Mouse (Mus musculus): ENCODE results near the gene Ttll7. TPM values are rescaled to one million over a fixed set of nuclear protein-coding genes. Genes with fewer than 3 reads are reported as not detected.

Ttll7 gene
- total RNA-seq (2021) = 100 to 1,000 TPM in 1 of 2 experiments, 10 to 100 TPM in 1; 63.7 to 165 TPM
- long read RNA-seq, experiment 1, full-length matches to known transcripts = 2 of 36 reads
- long read RNA-seq, experiment 1, partial matches to known transcripts = 2 of 36 reads
- long read RNA-seq, experiment 1, other reads (novel, unspliced or antisense) = 32 of 36 reads
- long read RNA-seq, experiment 2, partial matches to known transcripts = 26 of 76 reads
- long read RNA-seq, experiment 2, other reads (novel, unspliced or antisense) = 49 of 76 reads

DNA sequence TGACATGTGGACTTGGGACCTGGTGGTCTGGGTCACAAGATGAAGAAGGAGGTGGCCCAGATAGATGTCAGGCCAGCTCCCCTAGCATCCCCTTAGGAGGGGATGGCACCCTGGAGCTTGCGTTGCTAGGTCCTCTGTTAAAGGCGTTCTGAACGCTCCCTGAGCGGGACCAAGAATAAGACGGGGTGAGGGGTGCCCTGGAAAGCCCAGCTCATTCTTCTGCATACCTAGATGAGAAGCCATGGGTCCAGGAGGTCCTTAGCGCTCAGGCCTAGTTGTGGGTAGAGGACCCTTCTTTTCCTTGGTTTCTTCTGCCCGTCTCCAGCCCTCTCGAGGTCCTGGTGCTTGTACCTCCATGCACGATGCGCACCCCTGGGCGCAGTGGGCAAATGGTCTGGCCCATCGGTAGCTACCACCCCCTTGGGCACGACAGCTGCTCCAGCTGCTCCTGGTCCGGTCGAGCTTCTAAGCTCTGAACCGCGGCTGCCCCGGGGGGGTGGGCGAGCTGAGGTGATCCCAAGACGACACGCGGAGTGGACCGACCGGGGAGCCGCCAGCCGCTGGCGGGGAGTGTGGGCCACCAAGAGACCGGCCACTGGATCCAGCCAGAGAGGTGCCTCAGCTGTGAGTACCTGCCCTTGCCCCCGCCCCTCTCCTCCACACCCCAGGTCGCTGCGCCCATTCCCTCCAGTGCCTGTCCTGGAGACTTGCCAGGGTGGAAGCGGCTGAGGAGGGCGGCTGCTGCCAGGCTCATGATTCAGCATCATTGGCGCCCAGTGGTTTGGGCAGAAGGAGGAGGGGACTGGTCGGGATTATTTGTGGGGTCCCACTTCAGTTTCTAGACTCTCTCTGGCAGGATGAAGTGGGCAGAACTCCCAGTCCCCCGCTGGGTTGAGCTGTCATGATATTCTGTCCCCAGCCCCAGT, at the start of gene Ttll7:
TSS of gene Ttll7 (plus strand) at position 402 of the 926 bp plus-strand sequence.
- no peak for TF ChIP-seq CTCF (IDR thresholded peaks at IDR 0.05)
- peak; percentile 91 for DNase-seq
- peak within 1 kb of the TSS; percentile 89 for H3K4me3 ChIP-seq
- peak within 1 kb of the TSS; percentile 93 for H3K27ac ChIP-seq
- intact Hi-C loops (cut with DNase I) = loop anchor here (2.0 kb wide), 2 partner anchors 39 to 45 kb away; partner anchors contain the start of gene Prkacb

DNA sequence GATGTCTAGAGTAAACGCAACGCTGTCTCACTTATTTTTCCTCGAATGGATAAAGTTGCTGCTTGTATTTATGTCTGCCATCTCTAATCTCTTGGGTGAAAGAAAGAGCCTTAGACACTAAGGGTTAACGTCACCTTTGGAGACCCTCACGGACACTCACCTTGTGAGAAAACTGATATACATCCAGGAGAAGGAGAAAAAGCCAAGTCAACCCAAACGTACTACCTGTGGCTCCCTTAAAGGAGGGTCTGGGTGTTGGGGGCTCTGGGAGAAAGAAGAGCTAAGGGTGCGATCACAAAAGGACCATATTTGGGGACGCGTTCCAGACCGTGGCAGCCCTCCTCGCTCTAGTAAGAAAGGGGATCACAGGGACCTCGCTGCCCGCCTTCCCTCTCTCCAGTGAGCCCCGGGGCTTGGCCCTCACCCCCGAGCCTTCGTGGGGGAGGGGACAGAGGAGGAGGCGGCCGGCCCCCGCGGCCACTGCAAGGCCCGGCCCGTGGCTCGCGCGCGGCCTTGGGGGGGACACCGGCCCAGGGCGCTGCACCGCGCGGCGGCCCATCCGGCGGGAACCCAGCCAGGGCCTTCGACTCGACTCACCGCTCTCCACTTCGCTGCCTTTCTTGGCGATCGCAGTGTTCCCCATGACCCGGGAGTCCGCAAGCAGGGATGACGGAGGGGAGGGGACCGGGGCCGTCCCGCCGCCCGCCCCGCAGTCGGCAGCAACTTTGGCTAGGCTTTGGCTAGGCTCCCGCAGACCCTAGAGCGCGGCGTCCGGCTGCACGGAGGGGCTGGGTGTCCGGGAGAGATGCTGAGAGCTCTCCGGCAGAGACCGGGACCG, 39.9 kb upstream of the Ttll7 start:
- TF ChIP-seq CTCF (IDR thresholded peaks at IDR 0.05) = no peak
- peak; percentile 78 for DNase-seq
- peak overlapping the region; percentile 86 for H3K4me3 ChIP-seq
- intact Hi-C loops (cut with DNase I) = loop anchor here (2.0 to 5.0 kb wide), 2 partner anchors 41 to 85 kb away; partner anchors contain the start of gene Ttll7
- H3K27ac ChIP-seq = peak overlapping the region; percentile 99

DNA sequence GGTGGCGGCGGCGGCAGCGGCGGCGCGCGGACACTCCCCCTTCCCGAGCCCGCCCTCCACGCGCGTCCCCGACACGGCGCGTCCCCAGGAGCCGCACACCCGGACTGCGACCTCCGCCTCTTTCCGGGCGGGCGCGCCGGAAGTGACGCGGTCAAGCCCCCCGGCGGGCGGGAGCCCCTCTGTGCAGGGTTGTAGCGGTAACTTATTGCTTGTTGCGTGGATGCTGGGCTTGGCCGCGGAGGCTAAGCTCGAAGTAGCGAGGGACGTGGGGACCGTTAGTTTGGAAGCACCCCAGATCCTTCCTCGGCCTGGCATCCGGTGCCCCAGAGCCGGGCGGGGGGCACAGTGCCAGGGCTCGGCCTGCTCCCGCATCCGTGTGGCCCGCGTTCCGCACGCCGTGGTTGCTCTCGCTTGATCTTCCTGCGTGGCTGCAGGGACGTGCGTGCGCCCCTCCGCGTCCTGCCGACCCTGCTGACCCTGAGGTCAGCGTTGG, 39.2 kb upstream of the Ttll7 start, which contains the start of gene Prkacb:
TSS of gene Prkacb (minus strand) at position 90 of the 493 bp plus-strand sequence.
- TF ChIP-seq CTCF (IDR thresholded peaks at IDR 0.05) = no peak
- H3K27ac ChIP-seq = peak within 1 kb of the TSS; percentile 99
- DNase-seq = peak; percentile 96
- peak within 1 kb of the TSS; percentile 86 for H3K4me3 ChIP-seq
- intact Hi-C loops (cut with DNase I) = loop anchor here (2.0 to 5.0 kb wide), 2 partner anchors 40 to 84 kb away; partner anchors contain the start of gene Ttll7

DNA sequence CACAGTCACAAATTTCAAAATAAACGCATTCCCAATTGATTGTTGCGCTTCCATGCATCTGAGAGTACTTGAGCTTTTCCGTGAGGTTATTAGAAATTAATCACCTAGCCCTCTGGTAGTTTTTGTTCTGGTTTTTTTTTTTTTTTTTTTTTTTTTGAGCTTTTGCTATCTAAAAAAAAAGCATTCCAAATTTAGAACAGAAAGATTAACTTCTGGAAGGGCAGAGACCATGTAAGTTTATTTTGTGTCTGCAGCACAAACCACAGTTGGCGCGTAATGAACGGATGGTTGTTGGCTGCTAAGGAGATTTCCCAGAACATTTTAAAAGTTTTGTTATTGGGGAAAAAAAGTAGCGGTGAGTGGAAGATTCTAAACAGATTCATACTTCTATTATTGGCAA, 38.5 kb upstream of the Ttll7 start:
- intact Hi-C loops (cut with DNase I) = loop anchor here (2.0 to 5.0 kb wide), 2 partner anchors 39 to 84 kb away; partner anchors contain the start of gene Ttll7
- TF ChIP-seq CTCF (IDR thresholded peaks at IDR 0.05) = no peak
- peak overlapping the region; percentile 86 for H3K4me3 ChIP-seq
- peak overlapping the region; percentile 99 for H3K27ac ChIP-seq
- no peak for DNase-seq

DNA sequence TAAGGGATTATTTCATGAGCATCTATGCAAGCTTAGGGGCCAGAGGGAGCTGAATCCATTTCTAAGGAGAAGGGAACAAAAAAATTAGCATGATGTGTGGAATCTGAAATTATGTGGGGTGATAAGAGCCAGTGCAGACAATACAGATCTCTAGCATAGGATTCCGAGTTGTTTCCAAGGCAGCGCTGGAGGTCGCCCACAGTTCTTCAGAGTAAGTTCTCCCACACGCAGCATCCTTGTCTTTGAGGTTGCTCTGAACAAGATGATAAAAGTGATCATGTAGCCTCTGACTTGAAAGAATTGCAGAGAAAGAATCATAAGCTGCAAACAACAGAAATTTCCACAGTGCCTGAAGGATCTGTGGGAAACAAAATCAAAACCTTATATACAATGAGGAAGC, 31.4 kb upstream of the Ttll7 start:
- no peak for DNase-seq
- intact Hi-C loops (cut with DNase I) = no loop called here
- Histone ChIP-seq H3K27ac (no peak overlapping the region), H3K4me3 (no peak overlapping the region)
- TF ChIP-seq CTCF (IDR thresholded peaks at IDR 0.05) = no peak

DNA sequence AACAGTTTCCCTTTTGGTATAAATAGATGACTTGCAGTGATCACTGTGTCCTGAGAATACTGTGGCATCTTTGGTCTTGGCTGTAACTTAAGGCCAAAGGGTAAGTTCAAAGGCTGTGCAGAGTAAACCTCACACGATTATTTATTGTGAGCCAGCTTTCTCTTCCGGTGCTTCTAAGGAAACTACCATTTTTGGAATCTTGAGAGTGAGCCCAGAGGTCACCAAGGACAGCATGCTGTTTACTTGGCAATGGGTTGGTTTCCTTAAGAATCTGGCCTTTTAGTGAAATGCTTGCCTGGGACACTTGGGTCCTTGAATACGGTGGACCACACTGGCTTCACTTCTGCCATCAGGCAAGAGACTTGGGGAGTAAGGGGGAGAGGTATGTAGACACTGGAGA, 9.4 kb upstream of the Ttll7 start:
- Histone ChIP-seq H3K4me3 (no peak overlapping the region; the same call in 1 of the 2 replicates), H3K27ac (peak overlapping the region; percentile 59)
- DNase-seq = no peak
- TF ChIP-seq CTCF (IDR thresholded peaks at IDR 0.05) = no peak
- intact Hi-C loops (cut with DNase I) = no loop called here

DNA sequence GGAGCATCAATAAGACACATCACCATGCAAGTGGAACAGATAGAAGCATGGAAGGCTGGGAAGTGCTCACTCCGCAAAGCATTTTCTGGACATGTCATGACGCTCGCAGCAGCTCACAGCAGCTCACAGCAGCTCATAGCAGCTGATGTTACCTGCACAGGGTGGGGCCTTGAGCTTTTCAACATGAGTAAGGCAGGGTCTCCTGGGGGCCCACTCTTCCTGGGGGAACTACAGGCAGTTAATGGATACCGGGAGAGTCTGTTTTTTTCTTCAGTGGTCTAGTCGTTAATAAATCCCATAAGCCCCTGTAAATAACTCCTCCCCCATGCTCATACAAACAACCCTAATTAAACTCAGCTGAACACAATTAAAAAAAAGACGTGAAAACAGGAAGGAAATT, 8.7 kb upstream of the Ttll7 start:
- no peak for TF ChIP-seq CTCF (IDR thresholded peaks at IDR 0.05)
- intact Hi-C loops (cut with DNase I) = no loop called here

DNA sequence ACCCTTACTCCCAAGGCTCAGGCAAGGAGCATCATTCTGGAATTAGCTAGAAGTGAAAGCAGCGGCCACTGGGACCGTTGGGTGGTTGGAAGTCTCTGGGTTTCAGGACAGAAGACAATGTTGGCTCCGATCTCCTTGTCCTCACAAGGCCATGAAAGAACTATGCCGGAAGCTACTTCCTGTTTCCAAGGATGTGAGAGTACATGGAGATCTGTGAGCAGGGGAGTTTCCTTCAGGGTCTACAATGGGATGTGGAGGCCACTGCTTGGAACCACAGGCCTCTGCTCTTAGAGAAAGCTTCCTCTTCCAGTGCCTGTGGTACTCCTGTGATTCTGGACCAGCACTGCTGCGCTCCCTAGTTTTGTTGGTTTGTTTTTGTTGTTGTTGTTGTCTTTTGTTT, 5.9 kb upstream of the Ttll7 start:
- intact Hi-C loops (cut with DNase I) = no loop called here
- Histone ChIP-seq H3K27ac (peak overlapping the region; percentile 76), H3K4me3 (no peak overlapping the region)
- no peak for TF ChIP-seq CTCF (IDR thresholded peaks at IDR 0.05)
- no peak for DNase-seq

More for the DNA sequence above, 8.7 kb upstream of the Ttll7 start:
- Histone ChIP-seq H3K4me3 (no peak overlapping the region), H3K27ac (peak overlapping the region; percentile 59; the same call in 1 of the 2 replicates)
- DNase-seq = no peak

DNA sequence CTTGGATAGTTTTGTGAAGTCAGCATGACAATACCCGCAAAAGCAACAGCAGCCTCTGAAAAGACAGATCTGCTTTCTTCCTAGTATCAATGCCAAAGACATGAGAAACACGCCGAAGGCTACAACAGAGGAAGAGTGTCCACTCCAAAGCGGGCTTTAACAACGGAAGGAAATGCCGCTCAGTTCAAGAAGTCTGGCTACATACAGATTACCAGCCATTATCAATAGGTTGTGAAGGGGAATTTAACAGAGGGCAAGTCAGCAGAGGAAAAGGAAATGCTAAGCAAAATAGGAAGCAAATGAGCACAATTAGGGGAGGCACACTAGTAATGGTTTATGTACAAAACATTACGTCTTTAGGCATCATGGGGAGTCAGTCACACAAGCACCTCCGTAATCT, 4.1 kb upstream of the Ttll7 start:
- TF ChIP-seq CTCF (IDR thresholded peaks at IDR 0.05) = no peak
- intact Hi-C loops (cut with DNase I) = no loop called here
- DNase-seq = no peak
- H3K27ac ChIP-seq = 0 out of 2 replicates have a peak overlapping the region, but pooled peaks have one; percentile 25
- H3K4me3 ChIP-seq = no peak overlapping the region

DNA sequence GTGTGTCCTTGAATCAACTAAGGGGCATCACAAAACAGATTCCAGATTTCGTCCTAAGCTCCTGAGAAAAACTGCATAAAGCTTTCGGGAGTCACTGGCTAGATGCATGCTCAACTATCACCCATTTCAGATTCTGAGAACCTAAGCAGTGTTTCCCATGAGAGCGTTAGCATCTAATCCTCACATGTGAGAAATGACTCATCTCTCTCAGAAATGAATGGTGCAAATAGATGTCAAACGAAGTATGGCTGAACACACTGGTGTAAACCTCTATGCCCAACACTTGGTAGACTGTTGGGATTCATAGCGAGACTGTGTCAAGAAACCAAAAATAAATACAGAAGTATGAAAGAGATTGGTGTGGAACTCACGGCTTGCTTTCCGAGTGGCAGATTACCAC, 2.8 kb upstream of the Ttll7 start:
- intact Hi-C loops (cut with DNase I) = no loop called here
- DNase-seq = no peak
- Histone ChIP-seq H3K27ac (no peak overlapping the region), H3K4me3 (no peak overlapping the region)
- no peak for TF ChIP-seq CTCF (IDR thresholded peaks at IDR 0.05)

DNA sequence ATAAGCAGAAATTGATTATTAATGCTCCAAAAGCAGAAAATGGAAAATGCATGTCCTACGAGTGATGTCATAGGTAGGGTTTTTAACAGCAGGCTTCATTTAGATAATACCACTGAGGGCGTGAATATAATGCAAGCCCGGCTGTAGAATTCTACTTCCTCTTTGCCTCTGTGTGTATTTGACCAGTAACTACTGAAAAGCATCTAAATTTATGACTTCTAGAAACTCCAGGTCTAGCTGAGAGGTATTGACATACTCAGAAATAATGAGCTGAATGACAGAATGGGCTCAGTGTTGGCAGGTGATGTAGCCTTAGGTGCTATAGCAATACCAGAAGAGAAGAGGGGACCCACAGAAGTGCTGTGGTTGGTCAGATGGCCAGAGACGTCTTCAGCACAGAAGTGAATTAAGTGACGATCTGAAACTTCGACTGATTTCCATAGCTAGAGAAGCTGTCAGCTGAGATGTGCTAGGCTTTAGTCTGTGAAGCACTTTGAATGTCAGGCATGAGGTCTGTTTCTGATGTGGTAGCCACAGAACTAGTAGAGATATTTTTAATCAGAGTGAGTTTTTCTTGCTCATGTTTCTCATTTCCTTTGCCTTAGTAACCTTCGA, 2.4 kb downstream of the Ttll7 start:
- H3K27ac ChIP-seq = peak overlapping the region; percentile 93
- intact Hi-C loops (cut with DNase I) = no loop called here
- no peak for TF ChIP-seq CTCF (IDR thresholded peaks at IDR 0.05)
- no peak for DNase-seq
- peak overlapping the region; percentile 89 for H3K4me3 ChIP-seq
